Mouse (Mus musculus): ENCODE data around the gene Nova1.

Gene Nova1

DNA sequence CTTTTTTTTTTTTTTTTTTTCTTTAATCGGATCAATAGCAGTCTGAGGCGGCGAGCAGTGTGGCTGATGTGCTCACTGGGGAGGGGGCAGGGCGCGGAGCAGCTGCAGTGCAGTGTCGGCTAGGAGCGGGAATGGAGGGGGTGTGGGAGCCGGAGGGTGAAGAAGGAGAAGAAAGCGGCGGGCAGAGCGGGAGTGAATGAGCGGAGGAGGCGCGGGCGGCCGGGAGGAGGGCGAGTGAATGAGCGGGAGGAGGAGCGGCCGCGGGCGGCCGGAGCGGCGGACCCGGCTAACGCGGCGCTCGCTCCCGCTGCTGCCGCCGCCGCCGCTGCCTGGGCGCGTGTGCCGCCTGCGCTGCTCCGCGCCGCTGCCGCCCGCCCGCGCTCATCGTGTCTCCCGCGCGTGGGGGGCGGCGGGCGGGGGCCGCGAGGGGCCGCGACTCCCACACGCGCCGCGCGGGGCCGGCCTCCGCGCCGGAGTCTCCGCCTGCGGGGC lies at the start of gene Nova1:
Nova1 (minus strand) TSS at position 74 of the 492 bp plus-strand sequence.
- DNase-seq (ENCODE audit: low spot score in 2 of 2), result peak; percentile 42 to 73

DNA sequence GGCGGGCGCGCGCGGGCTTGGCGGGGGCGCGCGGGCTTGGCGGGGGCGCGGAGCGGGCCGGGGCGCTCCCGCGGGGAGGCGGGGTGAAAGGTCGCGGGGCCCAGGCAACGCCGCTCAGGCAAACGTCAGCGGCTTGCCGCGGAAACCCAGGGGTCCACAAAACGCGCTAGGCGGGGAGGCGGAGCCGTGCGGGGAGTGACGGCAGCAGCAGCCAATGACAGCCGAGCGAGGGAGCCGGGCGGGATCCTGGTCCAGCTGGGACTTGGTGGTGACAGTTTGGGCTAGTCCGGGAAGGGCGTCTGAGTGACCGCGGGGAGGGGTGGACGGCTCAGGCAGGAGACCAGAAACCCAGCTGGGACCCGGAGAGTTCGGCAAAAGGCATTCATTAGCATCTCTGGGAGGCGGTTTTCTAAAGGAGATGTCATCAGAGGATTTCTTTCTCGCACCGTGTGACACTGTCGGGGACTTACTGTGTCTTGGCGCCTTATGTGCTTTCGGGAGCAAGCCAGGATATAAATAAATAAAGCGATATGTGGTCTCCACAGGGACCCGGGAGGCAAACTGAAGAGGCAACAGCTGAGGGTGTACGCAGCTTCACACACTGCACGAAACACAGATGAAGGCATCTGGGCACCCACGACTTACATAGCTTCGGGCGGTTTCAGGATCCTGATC lies 756 bp upstream of the Nova1 start:
- peak; percentile 89 to 98 for DNase-seq (ENCODE audit: low spot score in 2 of 2)

DNA sequence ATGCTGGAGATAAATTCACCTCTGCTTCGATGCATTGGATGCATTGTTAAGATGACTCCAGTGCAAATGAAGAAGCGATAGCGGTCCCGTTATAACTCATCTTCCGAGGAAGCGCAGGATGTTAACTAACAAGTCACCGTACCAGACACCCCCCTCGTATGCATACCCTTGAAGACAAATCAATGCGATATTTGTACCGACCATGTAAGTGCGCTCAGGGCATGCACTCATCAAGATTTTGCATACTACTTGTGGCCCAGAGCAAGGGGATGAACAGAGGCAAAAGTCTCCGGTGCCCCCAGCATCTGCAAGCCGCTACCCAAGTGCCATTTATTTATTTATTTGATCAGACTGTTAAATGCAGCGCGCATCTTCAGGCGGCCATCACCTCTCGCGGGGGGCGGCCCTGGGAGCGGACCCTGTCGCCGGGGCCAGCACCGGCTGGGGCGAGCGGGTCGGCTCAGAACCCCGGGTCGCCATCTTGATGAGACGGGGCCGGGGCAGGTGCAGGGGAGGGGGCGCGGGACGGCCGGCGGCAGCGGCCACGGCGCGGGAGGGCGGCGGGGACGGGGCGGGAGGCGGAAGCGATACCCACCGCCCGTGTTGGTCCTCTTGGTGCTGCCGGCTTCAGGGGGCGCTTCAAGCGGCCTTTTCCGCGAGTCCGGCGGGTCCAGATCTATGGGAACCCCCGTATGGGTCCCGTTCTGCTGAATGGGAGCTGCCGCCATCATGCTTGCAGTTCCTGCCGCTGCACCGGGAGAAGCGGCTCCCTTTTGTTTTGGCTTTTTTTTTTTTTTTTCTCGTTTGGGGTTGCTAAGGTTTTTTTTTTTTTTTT lies 491 bp downstream of the Nova1 start:
- peak; percentile 16 to 45 for DNase-seq (ENCODE audit: low spot score in 2 of 2)

DNA sequence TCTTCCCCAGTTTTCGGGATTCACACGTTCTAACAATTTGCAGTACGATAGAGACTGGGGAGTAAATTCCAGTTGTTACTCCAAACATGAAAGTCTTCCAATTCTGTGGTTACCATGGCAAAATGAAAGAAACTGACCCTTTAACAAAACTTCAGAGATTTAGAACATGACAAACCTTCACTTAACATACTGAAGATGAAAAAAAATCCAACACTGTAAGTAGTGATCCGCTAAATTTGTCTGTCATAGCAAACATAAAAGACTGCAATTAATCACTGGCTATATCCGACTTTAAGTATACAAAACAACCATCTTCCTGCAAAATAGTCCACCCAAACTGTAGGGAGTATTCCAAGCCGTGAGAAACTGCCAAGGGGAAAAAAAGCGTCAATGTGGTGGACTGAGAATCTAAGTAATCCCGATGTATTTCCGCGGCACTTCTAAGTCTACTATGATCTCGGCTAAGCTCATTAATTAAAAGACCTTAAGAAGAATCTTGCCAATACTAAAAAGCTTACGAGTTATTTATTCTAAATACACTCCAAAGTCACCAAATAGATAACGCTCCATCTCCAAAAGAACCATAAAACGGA lies 1.4 kb downstream of the Nova1 start:
- DNase-seq (ENCODE audit: low spot score in 2 of 2), result no peak

DNA sequence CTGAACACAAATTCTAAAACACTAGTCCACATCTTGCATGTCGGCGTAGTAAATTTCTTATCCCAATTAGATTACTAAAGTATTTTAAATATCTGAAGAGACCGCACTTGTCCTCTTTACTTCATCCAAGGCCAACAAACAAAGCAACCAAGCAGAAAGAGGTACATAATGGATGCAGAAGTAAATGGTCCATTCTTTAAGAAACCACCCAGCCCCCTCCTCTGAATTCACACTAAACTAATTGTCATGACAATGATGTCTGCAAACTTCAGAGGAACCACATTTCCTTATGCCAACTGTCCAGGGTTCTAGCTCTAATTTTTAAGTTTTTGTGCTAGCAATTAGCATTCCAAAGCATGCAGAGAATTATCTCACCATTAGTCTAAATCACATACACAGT lies 2.4 kb downstream of the Nova1 start:
- DNase-seq (ENCODE audit: low spot score in 2 of 2), result no peak

DNA sequence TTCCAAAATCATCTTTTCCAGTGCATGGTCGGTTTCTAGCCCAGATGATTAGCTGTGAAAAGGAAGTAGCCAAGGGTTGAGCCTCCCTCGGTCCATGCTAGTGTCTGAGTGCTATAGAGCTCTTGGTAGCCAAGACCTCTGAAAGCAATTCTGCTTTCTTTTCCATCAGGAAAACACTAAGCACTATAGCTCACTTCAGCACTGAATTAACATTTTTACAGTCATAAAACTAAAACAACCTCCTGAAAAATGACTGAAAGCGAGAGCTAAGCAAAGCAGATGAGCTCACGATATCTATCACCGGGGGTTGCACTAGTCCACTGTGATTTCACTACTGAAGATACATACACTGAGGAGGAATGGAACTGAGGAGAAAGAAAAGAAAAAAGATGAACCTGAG lies 3.0 kb downstream of the Nova1 start:
- no peak for DNase-seq (ENCODE audit: low spot score in 2 of 2)

DNA sequence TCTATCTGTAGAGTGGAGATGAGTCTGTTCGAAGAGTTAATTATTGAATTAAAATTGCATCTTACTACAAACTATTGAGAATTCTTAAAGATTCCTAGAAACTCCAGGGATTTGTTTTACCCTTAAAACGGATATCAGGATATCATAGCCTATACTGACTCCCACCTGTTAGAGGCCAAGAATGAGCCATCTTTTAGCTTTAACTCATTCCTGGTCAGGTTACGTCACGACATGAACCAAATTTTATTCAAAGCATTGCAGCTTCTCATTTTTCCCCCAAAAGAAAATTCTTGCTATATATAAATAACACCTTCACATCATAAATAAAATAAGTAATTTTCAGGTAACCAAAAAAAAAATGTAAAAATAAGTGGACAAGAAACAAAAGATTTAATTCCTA lies 3.9 kb downstream of the Nova1 start:
- DNase-seq (ENCODE audit: low spot score in 2 of 2), result no peak

DNA sequence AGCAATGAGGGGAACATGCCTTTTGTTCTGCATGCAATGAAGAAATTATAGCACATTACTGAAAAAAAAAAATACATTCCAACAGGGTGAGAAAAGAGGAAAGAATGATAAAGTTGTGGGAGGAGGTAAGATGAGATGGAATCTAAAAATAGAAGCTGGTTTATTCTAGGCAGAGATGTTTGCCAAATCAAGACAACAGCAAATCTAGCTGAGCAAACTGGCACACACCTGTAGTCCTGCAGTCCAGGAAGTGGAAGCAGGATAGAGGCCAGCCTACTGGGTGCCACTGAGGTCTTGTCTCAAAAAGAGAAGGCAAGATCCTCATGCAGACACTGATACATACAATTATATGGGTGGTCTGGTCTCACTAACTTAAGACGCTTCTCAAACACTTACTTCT lies 17.4 kb downstream of the Nova1 start:
- no peak for DNase-seq (ENCODE audit: low spot score in 2 of 2)

DNA sequence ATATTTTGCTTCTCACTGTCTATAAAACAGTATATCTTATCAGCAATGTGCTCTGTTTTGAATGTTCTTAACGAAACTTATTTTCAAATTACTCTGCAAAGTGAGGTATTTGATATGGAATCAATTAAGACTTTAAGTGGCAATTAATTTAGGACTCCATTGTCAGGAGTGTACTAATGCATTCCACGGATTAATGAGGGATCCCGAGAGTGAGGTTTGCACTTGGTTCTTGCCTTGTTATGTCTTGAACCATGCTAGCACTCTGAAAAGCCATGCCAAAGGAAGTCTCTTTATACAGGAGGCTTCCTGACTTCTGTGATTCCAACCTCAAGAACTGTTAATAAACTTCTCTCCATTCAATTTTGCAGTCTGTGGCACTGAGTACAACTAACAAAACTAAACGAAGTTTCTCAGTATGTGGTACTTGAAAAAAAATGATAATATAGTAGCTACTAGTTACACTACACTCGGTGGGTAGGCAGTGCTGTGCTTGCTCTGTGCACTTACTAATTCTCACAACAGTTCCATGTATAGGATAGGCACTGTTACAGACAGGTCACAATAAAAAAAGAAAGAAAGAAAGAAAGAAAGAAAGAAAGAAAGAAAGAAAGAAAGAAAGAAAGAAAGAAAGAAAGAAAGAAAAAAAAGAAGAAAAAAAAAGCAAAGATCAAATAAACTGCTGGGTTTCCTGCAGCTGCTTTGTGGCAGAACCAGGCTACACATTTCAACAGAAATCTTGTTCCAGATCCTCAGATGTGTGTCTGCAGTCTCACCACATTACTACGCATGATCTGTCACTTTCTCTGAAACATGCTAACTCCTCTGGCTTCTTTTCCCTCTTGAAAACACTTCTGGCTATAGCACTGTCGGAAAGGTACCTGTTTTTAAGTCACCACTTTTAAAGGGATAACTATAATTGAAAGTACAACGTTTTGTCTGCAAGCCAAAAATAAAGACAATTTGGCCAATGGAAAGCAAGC lies 36.1 kb downstream of the Nova1 start:
- no peak for DNase-seq (ENCODE audit: low spot score in 2 of 2)

DNA sequence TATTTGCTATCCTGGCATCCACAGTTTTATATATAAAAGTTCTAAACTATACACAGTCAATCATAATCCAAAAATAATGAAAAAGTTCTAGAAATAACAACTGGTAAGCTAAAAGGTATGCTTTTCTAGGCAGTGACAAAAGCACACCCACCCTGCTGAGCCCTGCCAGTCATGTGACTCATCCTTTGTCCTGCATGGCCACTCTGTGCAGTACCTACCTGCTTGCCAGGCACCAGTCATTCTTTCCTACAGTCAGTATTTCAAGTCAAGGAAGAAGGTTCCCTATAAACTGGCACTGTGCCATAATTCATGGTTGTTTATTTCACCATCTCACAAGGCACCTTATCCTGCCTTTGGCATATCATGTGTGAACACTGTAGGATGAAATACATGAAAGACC lies 37.2 kb downstream of the Nova1 start:
- DNase-seq (ENCODE audit: low spot score in 2 of 2), result no peak

DNA sequence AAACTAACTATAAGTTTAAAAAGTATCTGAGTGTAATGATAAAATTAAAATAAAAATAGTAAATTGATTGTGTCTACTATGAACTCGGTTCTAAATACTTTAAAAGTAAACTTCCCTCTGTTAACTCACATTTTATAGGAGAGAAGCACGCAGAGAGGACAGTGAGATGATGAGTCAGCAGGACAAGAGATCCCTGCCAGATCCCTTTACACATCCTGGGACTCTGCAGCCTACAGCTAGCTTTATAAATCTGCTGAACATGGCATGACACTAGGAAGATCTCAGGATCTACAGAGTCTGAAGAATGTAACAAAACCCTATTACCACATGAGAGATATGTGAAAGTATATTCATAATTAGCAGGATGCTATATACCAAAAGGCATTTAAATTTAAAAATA lies 37.7 kb downstream of the Nova1 start:
- no peak for DNase-seq (ENCODE audit: low spot score in 2 of 2)

DNA sequence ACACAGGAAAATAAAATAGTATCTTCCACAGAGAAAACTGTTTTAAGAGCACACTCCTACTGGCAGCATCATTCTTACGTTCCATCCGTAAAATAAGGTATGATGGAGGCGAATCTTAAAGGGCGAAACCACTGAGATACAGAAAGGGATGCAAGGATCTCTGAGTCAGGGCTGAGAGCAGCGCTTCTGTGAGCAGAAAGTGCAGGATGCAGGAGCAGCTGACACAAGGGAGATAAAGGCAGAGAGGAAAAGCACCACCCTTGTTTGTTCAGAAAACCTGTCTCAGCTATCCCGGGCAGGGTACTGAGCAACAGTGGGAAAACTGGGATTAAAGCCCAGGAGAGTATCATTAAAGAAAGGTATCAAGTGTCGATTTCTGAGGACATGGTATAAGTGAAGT lies 59.3 kb downstream of the Nova1 start:
- DNase-seq (ENCODE audit: low spot score in 2 of 2), result no peak

DNA sequence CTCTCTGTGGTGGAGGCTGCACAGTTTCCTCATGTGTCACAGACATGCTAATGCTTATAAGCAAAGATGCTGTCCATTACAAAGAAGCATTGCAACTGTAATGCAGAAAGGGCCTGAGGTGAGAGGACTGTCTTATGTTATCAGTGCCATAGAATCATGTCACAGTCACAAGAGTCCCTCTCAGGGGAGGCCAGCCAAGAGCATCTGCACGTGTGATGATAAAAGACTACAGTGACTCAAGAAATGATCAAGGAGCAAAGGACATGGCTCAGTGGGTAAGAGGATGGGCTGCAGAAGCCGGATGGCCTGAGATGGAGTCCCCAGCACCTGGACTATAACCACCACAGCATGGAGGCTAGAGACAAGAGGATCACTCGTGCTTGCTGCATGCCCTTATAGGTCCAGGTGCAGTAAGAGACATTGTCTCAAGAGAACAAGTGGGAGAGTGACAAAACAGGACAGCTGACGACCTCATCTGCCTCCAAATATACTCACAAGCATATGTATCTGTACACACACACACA lies 64.3 kb downstream of the Nova1 start:
- DNase-seq (ENCODE audit: low spot score in 2 of 2), result no peak

DNA sequence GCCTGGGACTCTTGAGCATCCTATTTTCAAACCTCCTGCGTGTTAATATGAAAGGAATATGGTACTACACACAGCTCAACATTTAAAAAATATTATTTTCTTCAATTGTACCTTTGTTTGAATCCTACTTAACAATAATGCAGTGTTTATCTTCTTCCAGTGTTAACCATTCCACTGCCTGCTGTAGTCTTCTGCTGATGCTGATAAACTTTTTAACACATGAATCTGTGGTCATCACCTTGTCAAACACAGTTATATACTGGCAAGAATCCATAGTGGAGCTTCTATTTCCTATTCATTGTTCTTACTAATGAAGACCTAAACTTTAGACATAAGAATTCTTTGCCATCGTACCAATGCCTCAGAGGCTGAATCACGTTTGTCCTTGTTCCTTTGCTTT lies 65.6 kb downstream of the Nova1 start:
- no peak for DNase-seq (ENCODE audit: low spot score in 2 of 2)

DNA sequence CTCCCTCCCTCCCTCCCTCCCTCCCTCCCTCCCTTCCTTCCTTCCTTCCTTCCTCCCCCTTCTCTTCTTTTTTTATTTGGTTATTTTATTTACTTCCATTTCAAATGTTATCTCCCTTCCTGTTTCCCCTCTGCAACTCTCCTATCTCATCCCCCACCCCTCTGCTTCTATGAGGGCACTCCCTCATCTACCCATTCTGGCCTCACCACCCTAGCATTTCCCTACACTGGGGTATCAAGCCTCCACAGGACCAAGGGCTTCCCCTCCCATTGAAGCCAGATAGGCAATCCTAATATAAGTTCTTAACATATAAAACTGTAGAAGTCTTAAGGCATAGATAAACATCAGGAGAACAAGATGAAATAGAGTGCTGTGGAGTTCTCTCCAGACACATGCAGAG lies 85.5 kb downstream of the Nova1 start:
- DNase-seq (ENCODE audit: low spot score in 2 of 2), result no peak

DNA sequence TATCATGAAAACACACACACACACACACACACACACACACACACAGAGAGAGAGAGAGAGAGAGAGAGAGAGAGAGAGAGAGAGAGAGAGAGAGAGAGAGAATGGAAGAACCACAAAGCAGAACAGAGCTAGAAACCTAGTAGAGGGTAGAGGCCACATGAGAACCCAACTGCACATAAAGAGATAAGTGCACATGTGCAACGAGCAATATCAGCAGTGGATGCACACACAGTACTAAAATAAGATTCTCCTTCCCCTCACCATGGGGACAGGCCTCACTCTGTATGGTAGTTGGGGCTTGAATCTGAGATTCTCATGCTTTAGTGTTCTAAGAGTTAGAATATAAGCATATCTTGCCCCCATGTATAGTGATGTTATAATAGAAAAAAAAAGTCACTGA lies 86.8 kb downstream of the Nova1 start:
- no peak for DNase-seq (ENCODE audit: low spot score in 2 of 2)

DNA sequence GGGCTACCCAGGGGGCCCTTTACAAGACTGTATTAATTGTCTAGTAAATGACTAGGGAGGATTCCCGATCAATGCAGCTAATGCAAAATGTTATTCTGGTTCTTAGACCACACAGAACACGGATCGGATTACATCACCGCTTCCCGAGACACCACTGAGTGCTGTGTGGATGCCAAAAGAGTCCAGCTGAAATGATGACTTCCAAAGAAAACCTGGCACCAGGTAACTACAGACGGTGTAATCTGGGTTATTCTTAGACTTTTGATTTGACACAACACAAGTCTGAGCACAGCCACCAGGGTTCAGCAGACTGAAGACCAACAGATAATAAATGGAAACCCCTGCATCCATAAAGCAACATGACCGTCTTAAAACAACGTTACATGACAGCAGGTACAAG lies 96.8 kb downstream of the Nova1 start:
- peak in 1 of 2 experiments; percentile 5 for DNase-seq (ENCODE audit: low spot score in 2 of 2)

DNA sequence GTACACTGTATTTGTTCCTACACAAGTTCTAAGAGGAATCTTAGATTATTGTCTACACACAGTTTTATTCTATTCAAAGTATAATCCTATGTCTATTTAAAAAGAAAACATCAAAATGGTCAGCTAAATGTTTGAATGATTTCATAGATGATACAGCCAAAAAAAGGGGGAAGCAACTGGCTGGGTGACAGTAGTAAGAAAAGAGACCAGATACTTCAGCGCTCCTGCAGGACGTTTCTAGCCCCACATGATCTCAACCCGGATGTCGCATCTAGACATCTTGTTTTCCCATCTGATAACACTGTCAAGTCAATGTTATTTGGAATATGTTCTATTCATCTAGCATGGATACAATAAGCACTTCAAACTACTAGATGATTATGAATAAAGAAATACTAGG lies 99.7 kb downstream of the Nova1 start:
- DNase-seq (ENCODE audit: low spot score in 2 of 2), result no peak

DNA sequence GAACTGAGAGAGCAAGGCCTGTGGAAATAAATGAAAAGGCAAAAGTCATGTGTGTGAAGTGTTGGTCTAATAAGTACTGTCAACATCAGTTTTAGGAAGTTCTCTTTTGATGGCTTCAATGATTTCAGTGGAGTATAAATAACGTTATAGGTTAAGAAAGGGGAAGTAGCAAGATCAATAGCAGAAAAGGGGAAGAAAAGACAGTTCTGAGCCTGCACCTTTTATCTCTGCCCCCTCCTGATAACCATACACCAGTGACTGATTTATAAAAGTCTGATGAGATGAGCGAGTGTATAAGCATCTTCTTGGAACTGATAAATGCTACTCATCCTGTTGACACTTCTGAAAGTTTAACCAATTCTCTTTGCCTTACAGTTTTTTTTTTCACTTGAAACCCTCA lies 108.6 kb downstream of the Nova1 start:
- no peak for DNase-seq (ENCODE audit: low spot score in 2 of 2)

DNA sequence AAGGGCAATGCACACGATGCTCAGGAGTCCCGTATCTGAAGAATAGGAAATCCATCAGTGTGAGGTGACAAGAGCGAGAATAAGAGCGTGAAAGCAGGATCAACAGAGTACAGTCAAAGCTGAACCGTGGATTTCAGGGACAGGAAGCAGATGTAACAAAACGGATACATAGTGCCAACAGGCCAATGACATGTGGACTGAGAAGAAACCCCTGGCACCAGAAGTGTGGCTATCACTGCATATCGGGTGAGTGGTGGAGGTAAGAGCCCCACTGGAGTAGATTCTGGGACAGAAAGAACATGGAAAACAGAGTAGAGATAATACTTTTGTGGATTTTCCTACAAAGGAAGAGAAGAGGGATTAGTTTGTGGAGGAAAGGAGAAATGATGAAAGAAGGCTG lies 109.3 kb downstream of the Nova1 start:
- no peak for DNase-seq (ENCODE audit: low spot score in 2 of 2)

DNA sequence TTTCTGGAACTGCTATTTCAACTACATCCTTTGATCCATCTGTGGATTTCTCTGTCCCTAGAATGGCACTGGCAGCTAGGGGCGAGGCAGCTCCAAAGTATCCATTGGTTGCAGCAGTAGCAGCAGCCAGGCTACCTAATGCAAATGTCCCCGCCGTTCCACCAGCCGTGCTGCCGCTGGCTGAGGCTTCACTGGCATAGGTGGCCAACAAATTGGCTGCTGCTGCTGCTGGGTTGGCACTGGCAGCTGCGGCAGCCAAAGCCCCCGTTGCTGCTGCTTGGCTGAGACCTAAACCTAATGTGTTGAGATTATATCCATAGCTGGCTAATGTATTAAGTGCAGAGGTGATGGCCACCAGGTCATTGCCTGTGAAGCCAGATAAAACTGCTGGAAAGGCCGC lies 118.5 kb downstream of the Nova1 start:
- DNase-seq (ENCODE audit: low spot score in 2 of 2), result no peak
